Mouse (Mus musculus): ENCODE results near the gene Vsir. TPM values are rescaled to one million over a fixed set of nuclear protein-coding genes. Genes with fewer than 3 reads are reported as not detected.

Gene Vsir
- polyA plus RNA-seq, 1 experiment from 2014 or later, result 0.96 TPM

DNA sequence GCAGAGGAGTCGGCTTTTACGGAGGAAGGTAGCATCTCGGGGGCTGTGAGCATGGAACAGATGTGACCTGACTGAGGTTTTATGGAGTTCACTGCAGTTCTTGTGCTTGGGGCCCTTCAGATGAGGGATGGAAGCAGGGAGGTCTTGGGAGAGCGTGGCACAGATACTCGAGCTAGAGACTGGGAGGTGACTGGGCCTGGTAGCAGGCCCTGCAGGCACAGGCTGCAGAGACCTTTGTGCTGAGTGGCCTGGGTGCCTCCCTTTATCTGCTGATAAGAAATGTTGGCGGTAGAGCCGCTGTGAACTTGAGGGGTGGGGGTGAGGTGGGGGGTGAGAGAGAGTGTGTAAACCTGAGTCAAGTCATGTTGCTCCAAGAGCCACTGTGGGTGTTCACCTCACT, 12.1 kb upstream of the Vsir start:
- WGBS, result 86% methylated on average over 7 of the region's 7 CpGs
- DNase-seq (ENCODE audit: low spot score) (no peak), ATAC-seq (replicated peaks; ENCODE audit: low FRiP score) (no peak)
- no peaks in the 10 kb centered on the region for H3K27me3 ChIP-seq (ENCODE audit: control insufficient read depth, insufficient read depth, low read length)
- H3K4me1 ChIP-seq (replicated peaks; ENCODE audit: control insufficient read depth, insufficient read depth, low read length), result no peaks in the 10 kb centered on the region
- no peaks in the 10 kb centered on the region for H3K36me3 ChIP-seq (ENCODE audit: control insufficient read depth, insufficient read depth, low read length)
- no peak overlapping the region for H3K27ac ChIP-seq (ENCODE audit: low read depth, low read length)
- no peak overlapping the region for H3K4me2 ChIP-seq (ENCODE audit: low read depth, low read length, severe bottlenecking)
- H3K9ac ChIP-seq (ENCODE audit: low read length), result no peak overlapping the region
- H3K4me3 ChIP-seq (ENCODE audit: low read depth, low read length), result no peak overlapping the region
- no peaks in the 10 kb centered on the region for H3K9me3 ChIP-seq (ENCODE audit: control insufficient read depth, low read length)

DNA sequence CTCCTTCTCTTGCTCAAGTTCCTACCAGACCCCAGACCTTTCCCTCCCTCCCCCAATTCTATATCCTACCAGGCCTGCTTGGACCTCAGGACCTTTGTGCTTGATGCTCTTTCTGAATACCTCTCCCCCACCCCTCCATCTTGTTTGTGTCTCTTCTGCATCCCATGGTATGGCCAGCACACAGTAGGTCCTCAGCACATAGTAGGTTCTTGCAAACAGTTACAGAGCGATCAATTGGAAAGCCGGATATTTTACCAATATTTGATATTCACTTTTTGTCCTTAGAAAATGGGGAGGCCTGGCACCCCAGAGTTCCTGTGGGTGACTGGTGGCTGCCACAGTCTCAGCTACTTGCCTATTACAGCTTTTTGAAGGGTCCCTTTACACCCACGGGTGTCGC, 11.6 kb upstream of the Vsir start:
- Histone ChIP-seq H3K27ac (ENCODE audit: low read depth, low read length) (no peak overlapping the region), H3K27me3 (ENCODE audit: control insufficient read depth, insufficient read depth, low read length) (no peaks in the 10 kb centered on the region), H3K36me3 (ENCODE audit: control insufficient read depth, insufficient read depth, low read length) (no peaks in the 10 kb centered on the region), H3K9ac (ENCODE audit: low read length) (no peak overlapping the region), H3K9me3 (ENCODE audit: control insufficient read depth, low read length) (no peaks in the 10 kb centered on the region), H3K4me3 (ENCODE audit: low read depth, low read length) (no peak overlapping the region), H3K4me1 (replicated peaks; ENCODE audit: control insufficient read depth, insufficient read depth, low read length) (no peaks in the 10 kb centered on the region), H3K4me2 (ENCODE audit: low read depth, low read length, severe bottlenecking) (no peak overlapping the region)
- 95% methylated on average over 4 of the region's 4 CpGs for WGBS
- ATAC-seq (replicated peaks; ENCODE audit: low FRiP score) (no peak), DNase-seq (ENCODE audit: low spot score) (no peak)

DNA sequence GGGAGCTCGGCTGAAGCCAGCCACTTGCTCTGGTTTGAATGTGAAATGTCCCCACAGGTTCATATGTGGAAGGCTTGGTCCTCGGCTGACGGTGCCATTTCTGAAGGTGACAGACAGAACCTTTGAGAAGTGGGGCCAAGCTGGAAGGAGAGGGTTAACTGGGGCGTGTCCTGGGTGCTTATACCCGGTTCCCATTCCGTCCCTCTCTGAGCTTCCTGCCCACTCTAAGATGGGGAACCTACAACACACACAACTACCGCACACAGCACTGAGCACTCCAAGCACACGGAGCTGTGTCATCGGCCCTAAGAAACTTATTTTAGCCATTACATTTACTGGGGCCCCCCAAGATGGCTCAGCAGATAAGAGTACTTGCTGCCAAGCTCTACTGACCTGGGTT, 5.1 kb upstream of the Vsir start:
- Histone ChIP-seq H3K27me3 (ENCODE audit: control insufficient read depth, insufficient read depth, low read length) (no peaks in the 10 kb centered on the region), H3K9ac (ENCODE audit: low read length) (no peak overlapping the region), H3K9me3 (ENCODE audit: control insufficient read depth, low read length) (no peaks in the 10 kb centered on the region), H3K27ac (ENCODE audit: low read depth, low read length) (no peak overlapping the region), H3K4me2 (ENCODE audit: low read depth, low read length, severe bottlenecking) (no peak overlapping the region), H3K4me1 (replicated peaks; ENCODE audit: control insufficient read depth, insufficient read depth, low read length) (0 out of 2 replicates have a peak, but pooled peaks cover 1% of the 10 kb centered on the region), H3K36me3 (ENCODE audit: control insufficient read depth, insufficient read depth, low read length) (no peaks in the 10 kb centered on the region), H3K4me3 (ENCODE audit: low read depth, low read length) (no peak overlapping the region)
- WGBS, result 82% methylated on average over 9 of the region's 9 CpGs
- DNase-seq (ENCODE audit: low spot score), result no peak
- ATAC-seq (replicated peaks; ENCODE audit: low FRiP score), result no peak

DNA sequence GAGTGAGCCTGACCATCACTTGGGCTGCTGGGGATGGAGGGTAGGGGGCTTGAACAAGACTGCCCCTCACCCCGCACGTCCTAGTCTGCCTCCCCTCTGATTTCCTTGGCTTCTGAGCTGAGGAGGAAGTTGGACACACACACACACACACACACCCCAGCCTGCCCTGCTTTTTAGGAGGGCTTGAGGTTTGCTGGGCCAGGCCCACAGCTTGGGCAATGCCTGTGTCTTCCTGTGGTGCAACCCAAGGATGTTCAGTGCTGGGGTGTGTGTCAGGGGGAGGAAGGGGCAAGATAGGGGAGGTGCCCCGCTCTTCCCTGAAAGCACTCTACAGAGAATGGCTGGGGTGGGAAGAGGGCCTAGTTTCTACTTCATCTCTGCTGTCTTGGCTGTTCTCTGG, 2.5 kb upstream of the Vsir start:
- H3K27ac ChIP-seq (ENCODE audit: low read depth, low read length), result no peak overlapping the region
- H3K9ac ChIP-seq (ENCODE audit: low read length), result no peak overlapping the region
- peaks cover 7% of the 10 kb centered on the region; the same call in 1 of the 2 replicates for H3K4me1 ChIP-seq (replicated peaks; ENCODE audit: control insufficient read depth, insufficient read depth, low read length)
- 86% methylated on average over 3 of the region's 3 CpGs for WGBS
- H3K9me3 ChIP-seq (ENCODE audit: control insufficient read depth, low read length), result no peaks in the 10 kb centered on the region
- no peak overlapping the region for H3K4me2 ChIP-seq (ENCODE audit: low read depth, low read length, severe bottlenecking)
- no peak overlapping the region for H3K4me3 ChIP-seq (ENCODE audit: low read depth, low read length)
- no peaks in the 10 kb centered on the region for H3K36me3 ChIP-seq (ENCODE audit: control insufficient read depth, insufficient read depth, low read length)
- DNase-seq (ENCODE audit: low spot score) (no peak), ATAC-seq (replicated peaks; ENCODE audit: low FRiP score) (no peak)
- H3K27me3 ChIP-seq (ENCODE audit: control insufficient read depth, insufficient read depth, low read length), result peaks cover 10% of the 10 kb centered on the region; the same call in 1 of the 2 replicates

DNA sequence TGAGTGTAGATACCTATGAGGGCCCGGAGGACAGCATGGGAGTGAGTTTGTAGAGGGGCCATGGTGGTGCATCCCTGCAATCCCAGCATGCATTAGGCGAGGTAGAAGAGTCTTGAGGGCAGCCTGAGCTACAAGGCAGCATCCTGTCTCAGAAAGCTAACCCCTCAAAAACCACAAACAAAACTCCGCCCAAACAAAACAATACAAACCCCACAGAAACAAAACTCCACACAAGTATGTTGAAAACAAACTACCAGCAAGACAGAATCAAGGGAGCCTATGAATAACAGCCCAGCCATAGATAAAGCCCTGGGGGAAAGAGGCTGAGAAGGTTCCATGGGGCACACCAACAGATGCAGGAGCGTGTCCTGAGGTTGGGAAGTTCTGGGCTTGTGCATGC, 595 bp upstream of the Vsir start:
- DNase-seq (ENCODE audit: low spot score) (no peak), ATAC-seq (replicated peaks; ENCODE audit: low FRiP score) (no peak)
- 76% methylated on average over 4 of the region's 4 CpGs for WGBS
- Histone ChIP-seq H3K4me2 (ENCODE audit: low read depth, low read length, severe bottlenecking) (no peak overlapping the region), H3K27me3 (ENCODE audit: control insufficient read depth, insufficient read depth, low read length) (peaks cover 10% of the 10 kb centered on the region; the same call in 1 of the 2 replicates), H3K4me1 (replicated peaks; ENCODE audit: control insufficient read depth, insufficient read depth, low read length) (peaks cover 7% of the 10 kb centered on the region; the same call in 1 of the 2 replicates), H3K36me3 (ENCODE audit: control insufficient read depth, insufficient read depth, low read length) (no peaks in the 10 kb centered on the region), H3K9ac (ENCODE audit: low read length) (no peak overlapping the region), H3K27ac (ENCODE audit: low read depth, low read length) (no peak overlapping the region), H3K4me3 (ENCODE audit: low read depth, low read length) (no peak overlapping the region), H3K9me3 (ENCODE audit: control insufficient read depth, low read length) (no peaks in the 10 kb centered on the region)

DNA sequence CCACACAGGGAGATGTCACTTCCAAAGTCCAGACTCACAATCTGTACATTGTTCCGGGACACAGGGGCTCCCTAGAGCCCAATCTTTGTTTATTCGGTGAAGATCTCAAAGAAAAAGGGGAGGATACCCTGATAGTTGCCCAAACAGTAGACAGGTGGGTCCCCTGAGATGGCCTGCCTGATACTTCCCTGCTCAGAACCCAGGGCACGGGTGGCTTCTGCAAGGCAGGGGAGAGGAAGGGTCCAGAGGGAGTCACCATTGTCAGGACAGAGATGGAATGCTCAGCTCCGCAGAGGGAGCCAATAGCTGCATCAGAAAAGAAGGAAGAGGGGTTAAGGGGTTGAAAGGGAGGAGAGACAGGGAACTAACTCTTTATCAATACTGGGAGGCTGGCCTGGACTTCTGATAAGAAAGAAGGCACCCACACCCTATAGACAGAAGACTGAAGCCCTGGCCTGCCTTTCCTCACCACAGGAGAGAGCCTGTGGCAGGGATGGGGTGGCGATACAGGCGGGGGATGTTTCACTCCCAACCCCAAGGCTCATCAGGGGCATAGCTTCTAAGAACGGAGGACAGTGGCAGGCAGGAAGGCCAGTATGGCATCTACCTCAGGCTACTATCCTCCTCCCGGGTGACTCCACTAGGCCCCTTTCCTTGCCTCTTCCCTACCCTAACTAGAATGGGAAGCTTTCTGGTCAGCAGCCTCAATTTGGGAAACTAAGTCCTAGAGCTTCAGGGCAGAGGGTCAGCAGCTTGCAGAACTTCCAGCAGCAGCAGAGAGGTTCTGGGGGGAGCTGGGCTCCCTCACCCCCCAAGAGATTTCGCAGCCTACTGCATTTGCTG, 1.3 kb downstream of the Vsir start:
- DNase-seq (ENCODE audit: low spot score), result no peak
- H3K36me3 ChIP-seq (ENCODE audit: control insufficient read depth, insufficient read depth, low read length), result no peaks in the 10 kb centered on the region
- H3K9ac ChIP-seq (ENCODE audit: low read length), result no peak overlapping the region
- H3K4me1 ChIP-seq (replicated peaks; ENCODE audit: control insufficient read depth, insufficient read depth, low read length), result peaks cover 16% of the 10 kb centered on the region; the same call in 1 of the 2 replicates
- no peak overlapping the region for H3K4me3 ChIP-seq (ENCODE audit: low read depth, low read length)
- no peak overlapping the region for H3K27ac ChIP-seq (ENCODE audit: low read depth, low read length)
- H3K9me3 ChIP-seq (ENCODE audit: control insufficient read depth, low read length), result no peaks in the 10 kb centered on the region
- no peak overlapping the region for H3K4me2 ChIP-seq (ENCODE audit: low read depth, low read length, severe bottlenecking)
- 33% methylated on average over 9 of the region's 9 CpGs for WGBS
- no peak for ATAC-seq (replicated peaks; ENCODE audit: low FRiP score)
- peaks cover 10% of the 10 kb centered on the region; the same call in 1 of the 2 replicates for H3K27me3 ChIP-seq (ENCODE audit: control insufficient read depth, insufficient read depth, low read length)

DNA sequence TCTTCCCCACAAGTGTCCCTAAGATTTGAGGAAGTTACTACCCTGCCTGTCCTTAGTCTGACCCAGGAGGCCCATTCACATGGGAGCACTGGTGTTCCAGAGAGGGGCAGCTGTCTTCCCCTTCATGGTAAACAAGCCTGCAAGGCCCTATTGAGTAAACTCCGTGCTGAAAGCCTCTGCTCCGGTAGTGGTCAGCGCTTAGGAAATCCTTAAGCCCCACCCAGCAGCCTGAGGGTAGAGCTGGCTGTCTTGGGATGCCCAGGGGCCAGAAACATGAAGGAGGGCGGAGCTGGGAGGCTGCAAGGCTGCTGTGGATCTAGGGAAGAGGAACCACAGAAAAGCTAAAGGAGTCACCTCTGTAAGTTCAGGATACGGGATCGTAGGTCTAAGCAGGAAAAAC, 2.4 kb downstream of the Vsir start:
- ATAC-seq (replicated peaks; ENCODE audit: low FRiP score), result no peak
- no peaks in the 10 kb centered on the region for H3K9me3 ChIP-seq (ENCODE audit: control insufficient read depth, low read length)
- DNase-seq (ENCODE audit: low spot score), result no peak
- H3K4me2 ChIP-seq (ENCODE audit: low read depth, low read length, severe bottlenecking), result no peak overlapping the region
- no peaks in the 10 kb centered on the region for H3K36me3 ChIP-seq (ENCODE audit: control insufficient read depth, insufficient read depth, low read length)
- peaks cover 16% of the 10 kb centered on the region; the same call in 1 of the 2 replicates for H3K4me1 ChIP-seq (replicated peaks; ENCODE audit: control insufficient read depth, insufficient read depth, low read length)
- no peak overlapping the region for H3K27ac ChIP-seq (ENCODE audit: low read depth, low read length)
- no peak overlapping the region for H3K9ac ChIP-seq (ENCODE audit: low read length)
- H3K27me3 ChIP-seq (ENCODE audit: control insufficient read depth, insufficient read depth, low read length), result peaks cover 10% of the 10 kb centered on the region; the same call in 1 of the 2 replicates
- no peak overlapping the region for H3K4me3 ChIP-seq (ENCODE audit: low read depth, low read length)
- WGBS, result 41% methylated on average over 6 of the region's 6 CpGs

DNA sequence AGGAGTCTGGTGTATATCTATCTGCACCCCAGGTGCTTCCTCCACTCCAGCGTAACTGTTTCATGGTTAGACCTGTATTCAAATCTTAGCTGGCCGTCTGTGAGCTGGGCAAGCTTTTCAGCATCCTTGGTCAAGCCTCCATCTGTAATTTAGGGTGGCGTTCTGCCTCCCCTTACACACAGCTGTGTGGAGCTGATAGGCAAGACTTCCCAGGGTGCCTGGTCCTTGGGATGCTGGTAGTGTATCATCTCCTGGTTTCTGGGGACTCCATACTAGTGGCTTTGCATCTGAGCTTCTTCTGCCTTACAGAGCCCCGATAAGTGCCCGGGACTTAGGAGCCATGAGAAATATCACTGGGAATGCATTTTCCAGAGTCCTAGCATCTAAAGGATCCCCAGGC, 3.0 kb downstream of the Vsir start:
- Histone ChIP-seq H3K27me3 (ENCODE audit: control insufficient read depth, insufficient read depth, low read length) (peaks cover 10% of the 10 kb centered on the region; the same call in 1 of the 2 replicates), H3K4me3 (ENCODE audit: low read depth, low read length) (no peak overlapping the region), H3K36me3 (ENCODE audit: control insufficient read depth, insufficient read depth, low read length) (no peaks in the 10 kb centered on the region), H3K9ac (ENCODE audit: low read length) (no peak overlapping the region), H3K4me2 (ENCODE audit: low read depth, low read length, severe bottlenecking) (no peak overlapping the region), H3K9me3 (ENCODE audit: control insufficient read depth, low read length) (no peaks in the 10 kb centered on the region), H3K27ac (ENCODE audit: low read depth, low read length) (no peak overlapping the region), H3K4me1 (replicated peaks; ENCODE audit: control insufficient read depth, insufficient read depth, low read length) (peaks cover 16% of the 10 kb centered on the region; the same call in 1 of the 2 replicates)
- ATAC-seq (replicated peaks; ENCODE audit: low FRiP score), result no peak
- no peak for DNase-seq (ENCODE audit: low spot score)
- WGBS, result 81% methylated on average over 5 of the region's 5 CpGs
